18 mouse cellular contexts compared by ENCODE assay signal in the genomic region with DNA sequence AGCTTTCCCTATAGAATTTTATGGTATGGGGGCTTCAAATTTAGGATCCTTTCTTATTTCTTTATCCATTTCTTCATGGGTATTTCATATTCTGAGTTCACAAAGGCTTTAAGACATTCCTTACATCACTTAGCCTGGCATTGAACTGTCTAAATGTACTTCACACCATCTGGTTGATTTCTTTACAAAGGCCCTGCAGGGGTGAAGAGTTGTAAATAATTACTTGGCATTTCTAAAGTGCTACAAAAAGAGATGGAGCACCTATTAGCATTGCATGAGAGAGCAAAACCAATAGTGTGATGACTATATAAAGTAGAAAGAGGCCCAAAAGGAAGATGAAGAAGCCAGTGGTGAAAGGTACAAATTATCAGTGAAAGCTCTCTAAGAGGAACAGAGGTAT.
"Had no signal": no experiment of that assay in that cellular context is flagged by ENCODE, and none has a peak within 500 bp of the region (broad histone marks: within the 10 kb centered on the region; RNA-seq: fewer than 3 reads in every experiment).

No protein-coding gene starts in this region.

- H3K4me1 ChIP-seq: limb, embryonic 12.5 days; liver, embryonic 13.5 days; lung, embryonic 15.5 days; megakaryocyte, embryonic 14.5 days had no signal

- H3K9ac ChIP-seq: limb, embryonic 12.5 days; liver, embryonic 13.5 days; liver, postnatal 0 days; lung, embryonic 15.5 days had no signal

- H3K27ac ChIP-seq: left cerebral cortex, adult 2 months; limb, embryonic 12.5 days; liver, embryonic 13.5 days; lung, embryonic 15.5 days; macrophage had no signal

- H3K4me2 ChIP-seq: limb, embryonic 12.5 days; liver, embryonic 13.5 days; lung, embryonic 15.5 days had no signal

- ATAC-seq: liver, postnatal 0 days had no signal

- H3K36me3 ChIP-seq: limb, embryonic 12.5 days; liver, embryonic 13.5 days; lung, embryonic 15.5 days had no signal

- H3K9me3 ChIP-seq: limb, embryonic 12.5 days; liver, embryonic 13.5 days; lung, embryonic 15.5 days; megakaryocyte, embryonic 14.5 days had no signal

- H3K27me3 ChIP-seq: limb, embryonic 12.5 days; liver, embryonic 13.5 days; lung, embryonic 15.5 days; megakaryocyte, embryonic 14.5 days had no signal

- H3K4me3 ChIP-seq: left cerebral cortex, adult 2 months; limb, embryonic 12.5 days; liver, embryonic 13.5 days; lung, embryonic 15.5 days; megakaryocyte, embryonic 14.5 days; myocyte had no signal

- DNase-seq: kidney, adult 11 months; kidney, adult 9 months; kidney, postnatal 10 days; kidney, postnatal 4 days; liver; liver, embryonic 13.5 days; liver, postnatal 0 days; lung, postnatal 14 days; right cerebral cortex, postnatal 4 days; spleen, adult 18-20 months; thymus, adult 18-20 months; thymus, postnatal 14 days had no signal
